Mouse (Mus musculus) testis, adult 2 months (tissue): ENCODE measurements at regions not wholly inside any gene's neighbourhood (a gene's known extent, or its start where the extent isn't known, plus 50 kb on each side); places are given as distances from the start of the nearest gene placed in this dataset.

Experiments
- H3K27ac ChIP-seq: fragments of 200-500 bp; 2 replicates; pipeline ENCODE4 v1.5.1; 2012; ENCODE audit warnings: low read depth, low read length; ENCODE audit not compliant: control insufficient read depth, insufficient read depth
- H3K27me3 ChIP-seq: fragments of 200-500 bp; 2 replicates; pipeline ENCODE4 v1.6.1; 2012; ENCODE audit warnings: mild to moderate bottlenecking, low read length, moderate library complexity; ENCODE audit not compliant: control insufficient read depth, insufficient read depth
- H3K36me3 ChIP-seq: fragments of 200-500 bp; 2 replicates; pipeline ENCODE4 v1.6.1; 2012; ENCODE audit warnings: mild to moderate bottlenecking, low read length; ENCODE audit not compliant: control insufficient read depth, insufficient read depth
- H3K4me1 ChIP-seq: fragments of 200-500 bp; 2 replicates; pipeline ENCODE4 v1.6.1; 2012; ENCODE audit warnings: low read length; ENCODE audit not compliant: control insufficient read depth, insufficient read depth
- H3K4me3 ChIP-seq: fragments of 200-500 bp; 2 replicates; pipeline ENCODE4 v1.5.1; 2012; ENCODE audit warnings: low read depth, mild to moderate bottlenecking, low read length, moderate library complexity, mixed read lengths; ENCODE audit not compliant: control insufficient read depth
- CTCF ChIP-seq: fragments of 200-500 bp; IDR thresholded peaks from 2 replicates; pipeline ENCODE4 v1.5.1; 2012; ENCODE audit warnings: low read depth, mild to moderate bottlenecking, inconsistent platforms, low read length, moderate library complexity; ENCODE audit not compliant: control insufficient read depth, insufficient read depth, insufficient replicate concordance
- POLR2A ChIP-seq: fragments of 200-500 bp; IDR thresholded peaks from 2 replicates; pipeline ENCODE4 v1.6.1; 2012; ENCODE audit warnings: low read depth, mild to moderate bottlenecking, inconsistent platforms, low read length, moderate library complexity; ENCODE audit not compliant: control insufficient read depth

- H3K27me3 ChIP-seq: no peaks in the 10 kb centered on the region
- no peak overlapping the region for H3K4me3 ChIP-seq
- no peak overlapping the region for H3K27ac ChIP-seq
- TF ChIP-seq POLR2A: no peak
- TF ChIP-seq CTCF: no peak
- H3K36me3 ChIP-seq: no peaks in the 10 kb centered on the region
- H3K4me1 ChIP-seq: peaks cover 9% of the 10 kb centered on the region
These were observed 81.9 kb downstream of the Gm21962 start for GRCm38 (mm10) chr3:137753257-137753654.

GRCm38 (mm10) chr3:137755391-137755790, 84.1 kb downstream of the Gm21962 start:
- peaks cover 9% of the 10 kb centered on the region for H3K4me1 ChIP-seq
- H3K27me3 ChIP-seq: no peaks in the 10 kb centered on the region
- no peak overlapping the region for H3K4me3 ChIP-seq
- no peak for TF ChIP-seq CTCF
- no peak for TF ChIP-seq POLR2A
- H3K36me3 ChIP-seq: no peaks in the 10 kb centered on the region
- no peak overlapping the region for H3K27ac ChIP-seq

GRCm38 (mm10) chr3:137762213-137762884, 91.0 kb downstream of the Gm21962 start:
- Histone ChIP-seq H3K27ac (no peak overlapping the region), H3K27me3 (no peaks in the 10 kb centered on the region), H3K4me3 (no peak overlapping the region), H3K36me3 (no peaks in the 10 kb centered on the region), H3K4me1 (peaks cover 2% of the 10 kb centered on the region; the same call in 1 of the 2 replicates)
- TF ChIP-seq CTCF (no peak), POLR2A (no peak)

GRCm38 (mm10) chr3:137763406-137763805, 92.1 kb downstream of the Gm21962 start:
- peaks cover 2% of the 10 kb centered on the region; the same call in 1 of the 2 replicates for H3K4me1 ChIP-seq
- no peaks in the 10 kb centered on the region for H3K27me3 ChIP-seq
- H3K4me3 ChIP-seq: no peak overlapping the region
- H3K27ac ChIP-seq: no peak overlapping the region
- H3K36me3 ChIP-seq: no peaks in the 10 kb centered on the region
- TF ChIP-seq CTCF: no peak

- no peaks in the 10 kb centered on the region for H3K36me3 ChIP-seq
- no peak overlapping the region for H3K4me3 ChIP-seq
- no peak for TF ChIP-seq CTCF
- no peaks in the 10 kb centered on the region for H3K27me3 ChIP-seq
- no peak overlapping the region for H3K27ac ChIP-seq
- peaks cover 2% of the 10 kb centered on the region; the same call in 1 of the 2 replicates for H3K4me1 ChIP-seq
These were observed 95.7 kb upstream of the H2afz start for GRCm38 (mm10) chr3:137768627-137769026.

- H3K4me3 ChIP-seq: no peak overlapping the region
- TF ChIP-seq CTCF: no peak
- no peaks in the 10 kb centered on the region for H3K27me3 ChIP-seq
- no peaks in the 10 kb centered on the region for H3K36me3 ChIP-seq
- H3K27ac ChIP-seq: no peak overlapping the region
- H3K4me1 ChIP-seq: peaks cover 2% of the 10 kb centered on the region; the same call in 1 of the 2 replicates
These were observed 89.0 kb upstream of the H2afz start for GRCm38 (mm10) chr3:137775076-137775849.

GRCm38 (mm10) chr3:137778113-137778512, 86.2 kb upstream of the H2afz start:
- no peaks in the 10 kb centered on the region for H3K27me3 ChIP-seq
- TF ChIP-seq CTCF (no peak), POLR2A (no peak)
- H3K27ac ChIP-seq: no peak overlapping the region
- peaks cover 2% of the 10 kb centered on the region; the same call in 1 of the 2 replicates for H3K4me1 ChIP-seq
- no peak overlapping the region for H3K4me3 ChIP-seq
- no peaks in the 10 kb centered on the region for H3K36me3 ChIP-seq
